Comparison of ENCODE assay signal across 11 mouse cellular contexts in the genomic region with DNA sequence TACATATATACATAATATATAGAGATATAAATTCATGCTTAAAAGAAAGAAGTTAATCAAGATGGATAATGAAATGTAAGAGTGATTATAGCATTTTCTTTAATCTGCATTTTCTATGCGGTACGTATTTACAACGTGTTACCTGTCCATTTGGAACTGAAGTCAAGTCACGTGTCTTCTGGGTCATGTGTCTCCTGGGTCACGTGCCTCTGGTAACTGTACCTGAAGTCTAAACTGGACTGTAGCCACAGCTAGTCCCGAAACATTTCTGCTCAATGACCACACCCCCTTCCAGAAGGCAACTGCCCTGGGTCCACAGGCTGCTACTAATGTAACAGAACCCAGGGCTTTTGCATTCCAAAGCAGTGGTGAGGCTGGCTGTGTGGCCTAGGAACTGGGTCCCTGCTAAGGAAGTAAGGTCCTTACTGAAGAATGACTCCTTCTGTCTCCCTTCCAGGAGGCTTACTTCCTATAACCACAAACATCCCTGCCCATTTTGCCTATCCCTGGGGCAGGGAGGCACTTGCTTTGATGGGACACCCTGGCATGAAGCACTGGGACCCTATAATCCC.
"Had no signal": no experiment of that assay in that cellular context is flagged by ENCODE, and none has a peak within 500 bp of the region (broad histone marks: within the 10 kb centered on the region; RNA-seq: fewer than 3 reads in every experiment).

No protein-coding gene starts in this region.

- DNase-seq: liver, embryonic 13.5 days; lung, adult 2 months; thymus, adult 2 months; thymus, postnatal 14 days; thymus, postnatal 4 days had no signal

- H3K36me3 ChIP-seq: liver, embryonic 13.5 days; midbrain, embryonic 12.5 days; midbrain, embryonic 15.5 days had no signal

- H3K9ac ChIP-seq: limb, embryonic 12.5 days; liver, embryonic 13.5 days; midbrain, embryonic 12.5 days; midbrain, embryonic 15.5 days had no signal

- H3K27me3 ChIP-seq: limb, embryonic 12.5 days; liver, embryonic 13.5 days; midbrain, embryonic 12.5 days; midbrain, embryonic 15.5 days had no signal

- H3K9me3 ChIP-seq: limb, embryonic 12.5 days; liver, embryonic 13.5 days; midbrain, embryonic 12.5 days; midbrain, embryonic 15.5 days had no signal

- H3K4me2 ChIP-seq: limb, embryonic 12.5 days; liver, embryonic 13.5 days; midbrain, embryonic 12.5 days; midbrain, embryonic 15.5 days had no signal

- H3K4me3 ChIP-seq: limb, embryonic 12.5 days; liver, embryonic 13.5 days; midbrain, embryonic 12.5 days; midbrain, embryonic 15.5 days had no signal

- ATAC-seq: intestine, postnatal 0 days; midbrain, embryonic 15.5 days had no signal

- H3K27ac ChIP-seq: kidney, postnatal 0 days; liver, embryonic 13.5 days; macrophage; midbrain, embryonic 12.5 days; midbrain, embryonic 15.5 days had no signal
